Mouse (Mus musculus): ENCODE measurements at regions not wholly inside any gene's neighbourhood (a gene's known extent, or its start where the extent isn't known, plus 50 kb on each side); places are given as distances from the start of the nearest gene placed in this dataset.

DNA sequence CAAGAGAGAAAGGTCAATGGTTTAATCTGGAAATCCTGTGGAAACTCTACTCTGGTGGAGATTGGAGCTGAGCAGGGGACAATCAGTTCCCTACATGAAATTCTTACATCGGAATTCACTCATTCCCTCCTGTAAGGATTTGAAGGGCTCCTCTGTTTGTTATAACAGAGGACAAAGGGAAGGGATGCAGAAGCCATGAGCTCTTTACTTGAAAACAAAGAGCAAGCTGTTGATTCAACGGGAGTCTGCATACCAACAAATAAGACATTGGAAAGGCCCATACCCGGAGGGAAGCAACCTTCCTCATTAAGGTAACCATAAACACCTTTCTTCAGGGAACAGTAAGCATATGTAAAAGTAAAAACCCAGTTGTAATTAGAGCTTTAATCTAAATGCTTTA is 359.3 kb downstream of the Cenpc1 start:
- no peak for DNase-seq

DNA sequence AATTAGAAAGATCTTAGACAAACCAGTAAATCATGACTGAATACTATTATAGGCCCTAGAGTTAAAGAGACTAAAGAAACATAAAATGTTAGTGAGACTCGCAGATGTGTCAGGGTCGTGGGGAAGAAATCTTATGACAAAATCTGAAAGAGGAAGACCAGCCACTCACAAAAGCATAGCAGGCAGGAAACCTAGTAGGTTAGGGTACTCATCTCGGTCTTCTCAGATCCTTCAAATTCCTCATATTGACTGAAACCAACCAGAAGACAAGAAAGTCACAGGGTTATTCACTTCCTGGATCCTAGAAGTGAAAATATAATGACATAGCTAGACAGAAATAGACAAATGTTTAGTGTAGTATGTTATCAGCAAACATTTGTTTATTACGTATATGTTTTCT is 387.5 kb downstream of the Cenpc1 start:
- DNase-seq: no peak

DNA sequence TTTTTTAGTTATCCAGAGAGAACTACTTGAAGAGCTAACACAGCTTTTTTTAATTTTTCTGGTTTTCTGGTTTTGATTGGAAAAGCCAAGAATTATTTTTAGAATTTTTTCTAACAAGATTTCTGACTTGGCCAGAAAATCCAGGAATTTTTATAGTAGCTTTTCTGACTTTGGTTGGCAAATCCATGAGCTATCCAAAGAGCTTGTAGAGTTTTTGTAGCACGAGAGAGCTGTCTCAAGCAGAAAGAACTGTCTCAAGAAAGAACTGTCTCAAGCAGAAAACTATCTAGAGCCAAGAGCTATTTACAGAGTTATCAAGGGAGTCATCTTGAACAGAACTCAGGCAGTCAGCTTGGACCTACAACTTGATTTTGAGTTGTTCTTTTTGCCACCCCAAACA is 394.3 kb downstream of the Cenpc1 start:
- DNase-seq: no peak

DNA sequence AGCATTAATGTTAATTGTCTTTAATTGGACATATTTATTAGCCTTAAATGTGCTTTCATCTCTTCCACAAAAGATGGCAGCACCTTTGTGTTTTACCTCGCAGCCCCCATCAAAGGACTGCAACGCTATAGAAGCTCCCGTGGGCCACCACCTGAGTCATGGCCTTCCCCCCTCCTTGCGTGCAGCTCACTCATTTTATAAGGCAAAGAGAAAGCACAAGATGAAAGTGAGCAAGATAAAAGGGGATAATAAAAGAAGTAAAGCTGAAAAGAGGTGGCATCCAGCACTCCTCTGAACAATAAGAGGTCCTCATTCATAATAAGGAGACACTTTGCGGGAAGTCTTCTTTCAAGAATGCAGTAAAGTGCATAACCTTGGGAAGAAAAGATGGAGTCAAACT is 403.9 kb downstream of the Cenpc1 start:
- no peak for DNase-seq

DNA sequence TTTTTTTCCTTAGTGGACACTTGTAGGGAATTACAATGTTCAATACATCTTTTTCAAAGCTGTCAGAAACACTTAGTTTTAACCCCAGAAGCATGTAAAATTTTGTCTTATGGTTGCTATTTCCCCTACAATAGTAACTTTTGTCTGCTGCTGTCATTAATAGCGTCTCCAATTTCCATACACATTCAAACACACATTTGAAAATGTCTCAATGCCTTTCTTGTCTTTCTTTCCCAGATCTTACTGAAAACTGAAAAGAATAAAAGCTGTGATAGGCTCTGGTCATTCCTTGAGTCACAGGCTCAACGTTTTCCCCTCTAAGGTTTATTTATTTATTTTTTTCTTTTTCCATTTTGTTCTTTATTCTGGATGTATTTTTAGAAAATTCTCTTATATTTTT is 444.3 kb downstream of the Cenpc1 start:
- DNase-seq: no peak

DNA sequence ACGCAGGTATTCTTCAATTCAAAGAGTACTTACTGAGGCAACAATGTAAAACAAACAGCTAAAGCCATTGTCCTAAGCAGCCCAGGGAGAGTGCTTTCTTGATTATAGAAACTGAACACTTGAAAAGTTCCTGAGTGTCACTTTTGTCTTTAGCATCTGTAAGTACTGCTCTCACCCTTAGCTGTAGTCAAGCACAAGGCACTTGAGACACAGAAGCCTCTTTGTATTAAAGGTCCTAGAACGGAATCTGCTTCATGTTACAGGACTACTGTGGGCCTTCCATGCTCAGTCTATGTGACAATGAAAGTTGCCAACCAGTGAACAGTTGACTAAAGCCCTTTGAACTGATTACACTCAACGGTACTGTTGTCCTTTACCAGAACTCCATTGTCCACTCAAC is 450.6 kb downstream of the Cenpc1 start:
- no peak for DNase-seq

DNA sequence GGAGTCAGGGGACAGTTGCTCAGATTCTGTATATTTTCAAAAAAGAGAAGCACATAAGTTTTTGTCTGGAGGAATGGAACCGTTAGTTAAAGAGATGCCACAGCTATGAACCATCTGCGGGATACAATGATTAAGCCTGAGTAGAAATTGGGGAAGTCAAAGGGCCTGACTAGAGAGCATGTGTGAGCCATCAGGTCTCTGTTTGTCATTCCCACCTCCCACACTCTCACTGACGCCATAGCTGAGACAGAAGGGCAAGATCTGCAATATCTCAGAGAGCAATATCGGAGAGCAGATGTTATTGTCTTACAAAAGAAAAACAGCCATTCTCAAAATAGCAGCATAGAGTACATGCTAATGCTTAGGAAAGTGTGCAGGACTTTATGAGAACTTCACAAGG is 452.8 kb downstream of the Cenpc1 start:
- DNase-seq: no peak

DNA sequence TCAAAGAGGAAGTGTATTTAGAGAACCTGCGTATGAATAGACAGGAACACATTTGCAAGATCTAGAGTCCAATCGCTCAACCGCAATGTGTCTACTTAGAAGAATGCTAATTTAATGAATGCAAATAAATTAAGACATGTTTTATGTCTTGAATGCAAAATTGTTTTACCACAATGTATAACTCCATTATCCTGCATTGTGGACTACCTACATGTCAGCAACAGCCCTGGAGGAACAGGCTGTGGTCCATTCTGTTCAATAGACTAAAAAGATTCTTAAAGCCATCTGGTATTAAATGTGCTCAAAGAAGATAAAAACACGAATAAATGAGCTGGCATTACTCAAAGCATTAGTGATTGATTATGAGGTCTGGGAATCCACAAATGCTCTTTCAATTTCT is 456.3 kb downstream of the Cenpc1 start:
- DNase-seq: no peak

DNA sequence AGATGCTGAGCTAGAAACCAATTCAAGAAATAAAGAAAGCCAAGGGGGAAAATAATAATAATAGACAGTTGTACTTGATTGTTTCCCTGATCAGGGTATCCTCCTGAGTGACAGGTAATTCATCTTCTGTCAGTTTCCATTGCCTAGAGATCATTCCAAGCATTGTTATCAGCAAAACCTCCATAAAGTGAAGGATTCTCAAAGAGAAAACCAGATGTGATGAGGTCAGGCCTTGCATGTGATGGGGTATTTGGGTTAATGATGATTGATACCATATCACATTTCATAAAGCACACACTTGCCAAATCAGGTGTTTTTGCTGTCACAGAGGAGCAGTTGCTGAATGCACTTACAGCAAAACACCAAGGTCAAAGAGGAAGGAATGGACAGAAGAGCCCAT is 467.2 kb downstream of the Cenpc1 start:
- no peak for DNase-seq

DNA sequence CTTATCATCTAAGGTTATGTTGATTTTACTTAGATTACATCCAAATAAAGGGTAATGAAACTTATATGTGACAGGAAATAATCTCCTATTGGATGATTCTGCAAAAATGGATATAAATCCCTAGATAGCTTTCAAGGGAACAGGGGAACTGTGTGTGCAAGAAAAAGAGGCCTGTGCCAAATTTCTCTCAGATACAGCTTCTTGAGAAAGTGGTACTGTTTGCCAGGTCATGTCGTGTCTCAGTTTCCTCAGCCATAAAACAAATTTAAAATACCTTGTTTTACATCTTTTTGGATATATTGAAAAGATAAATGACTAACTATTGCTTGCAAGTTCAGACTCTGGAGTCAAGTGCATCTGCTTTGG is 470.3 kb downstream of the Cenpc1 start:
- no peak for DNase-seq

DNA sequence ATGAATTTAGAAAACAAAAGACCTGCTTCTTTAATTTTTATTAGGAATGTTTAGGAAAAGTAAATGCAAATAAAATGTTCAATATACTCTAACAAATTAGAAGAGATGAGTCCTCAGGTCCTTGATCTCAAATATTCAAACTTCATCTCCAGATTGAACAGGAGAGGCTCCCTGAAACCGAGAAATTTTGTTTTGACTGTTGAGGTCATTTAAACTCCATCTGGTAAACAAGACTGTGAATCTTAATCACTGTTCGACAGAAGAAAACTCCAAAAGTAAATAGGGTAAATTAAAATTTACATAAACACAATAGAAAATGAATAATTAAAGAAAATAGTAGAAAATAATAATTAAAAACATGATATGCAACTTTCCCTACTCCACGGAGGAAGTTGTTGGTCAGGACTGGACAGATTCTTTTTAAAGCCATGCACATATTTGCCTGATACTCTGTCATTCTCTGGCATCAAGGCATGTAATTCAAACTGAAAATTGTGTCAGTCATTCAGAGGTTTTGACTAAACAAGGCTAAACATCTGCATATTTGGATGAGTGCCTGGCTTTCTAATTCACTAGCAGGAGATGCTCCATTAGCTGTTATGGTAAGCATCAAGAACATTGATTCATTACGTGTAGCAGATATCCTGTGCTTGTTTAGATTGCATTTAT is 470.8 kb downstream of the Cenpc1 start:
- DNase-seq: no peak

DNA sequence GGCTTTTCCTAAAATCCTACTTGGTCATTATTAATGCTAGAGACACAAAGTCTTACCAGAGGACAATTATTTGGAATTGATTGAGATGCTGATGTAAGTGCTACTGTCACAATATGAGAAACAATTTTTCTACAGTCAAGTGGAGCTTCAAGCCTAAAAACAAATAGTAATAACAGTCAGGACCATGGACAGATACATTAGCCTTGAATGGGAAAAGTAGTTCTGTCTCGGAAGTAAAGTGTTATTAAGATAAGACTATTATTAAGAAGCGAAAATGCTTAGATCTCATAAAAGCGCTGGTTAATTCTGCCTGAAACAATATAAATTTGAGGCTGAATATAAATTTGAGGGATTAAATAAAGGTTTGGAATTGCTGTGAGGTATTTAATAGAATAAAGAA is 473.1 kb downstream of the Cenpc1 start:
- no peak for DNase-seq

DNA sequence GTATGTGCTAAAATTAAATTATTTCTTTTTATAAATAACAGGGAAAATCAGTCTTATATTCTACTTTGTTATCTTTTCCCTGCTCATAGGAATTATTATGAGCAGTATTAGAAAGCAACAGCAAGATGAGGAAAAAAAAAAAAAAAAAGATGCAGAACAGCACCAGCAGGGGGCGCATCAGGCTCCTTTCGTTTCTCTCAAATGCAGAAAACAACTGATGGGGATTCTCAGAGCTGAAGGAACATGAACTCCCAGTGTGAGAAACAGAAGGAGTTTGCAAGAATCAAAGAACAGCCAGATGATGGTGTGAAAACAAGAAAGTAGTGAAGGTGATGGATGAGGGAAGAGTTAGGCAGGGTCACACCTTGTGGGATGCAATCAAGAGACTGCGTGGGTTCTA is 478.7 kb downstream of the Cenpc1 start:
- DNase-seq: peak; percentile 66

DNA sequence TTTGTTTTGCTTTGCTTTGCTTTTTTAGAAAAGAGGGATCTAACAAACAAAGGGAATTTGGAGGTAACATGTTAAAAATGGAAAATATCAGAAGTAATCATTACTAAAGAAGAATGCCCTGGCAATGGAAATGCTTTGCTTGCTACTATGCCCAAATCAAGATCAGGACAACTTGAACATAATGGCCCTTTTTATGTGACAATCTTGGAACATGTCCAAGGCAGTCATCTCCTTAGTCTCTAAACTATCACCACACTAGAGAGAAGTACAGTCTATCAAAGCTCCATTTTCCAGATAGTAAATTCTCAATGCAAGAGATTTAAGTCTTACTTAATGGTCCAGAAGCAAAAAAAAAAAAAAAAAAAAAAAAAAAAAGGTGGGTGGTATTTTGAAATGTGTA is 492.9 kb downstream of the Cenpc1 start:
- no peak for DNase-seq

DNA sequence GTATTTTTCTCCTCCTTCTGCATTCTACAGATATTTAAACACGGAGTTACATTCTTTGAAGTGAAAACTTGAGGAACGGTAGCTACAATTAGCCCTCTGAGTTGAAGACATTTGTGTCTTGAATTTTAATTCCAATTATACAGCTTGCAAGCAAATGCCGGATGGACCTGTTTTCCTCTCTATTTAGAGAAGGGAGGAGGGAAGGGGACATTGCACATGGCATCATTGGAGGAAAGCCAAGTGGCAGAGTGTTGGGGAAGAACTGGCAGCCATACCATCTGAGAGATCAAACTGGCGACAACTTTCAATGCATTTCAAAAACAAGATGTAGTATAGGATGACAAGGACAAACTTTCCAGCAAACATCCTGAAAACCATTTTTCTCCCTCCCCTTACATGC is 493.4 kb downstream of the Cenpc1 start:
- DNase-seq: peak; percentile 55

DNA sequence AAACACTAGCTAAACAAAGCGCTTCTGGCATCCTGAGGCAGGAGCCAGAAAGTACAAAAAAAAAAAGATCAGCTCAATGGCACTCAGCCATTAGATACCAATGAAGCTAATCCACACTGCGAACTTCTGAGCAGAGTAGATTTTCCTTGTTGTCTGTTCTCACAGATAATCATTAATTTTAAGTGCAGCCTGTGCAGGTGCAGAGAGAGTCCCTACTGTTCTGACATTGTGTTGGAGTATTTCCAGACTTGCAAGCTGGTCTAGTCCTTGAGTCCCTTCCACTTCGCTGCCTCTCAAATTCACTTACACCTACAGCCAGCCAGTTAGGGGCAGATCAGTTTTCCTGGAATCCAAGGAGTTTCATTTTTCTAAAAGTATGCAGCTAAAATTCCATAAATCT is 494.0 kb downstream of the Cenpc1 start:
- peak; percentile 3 for DNase-seq

DNA sequence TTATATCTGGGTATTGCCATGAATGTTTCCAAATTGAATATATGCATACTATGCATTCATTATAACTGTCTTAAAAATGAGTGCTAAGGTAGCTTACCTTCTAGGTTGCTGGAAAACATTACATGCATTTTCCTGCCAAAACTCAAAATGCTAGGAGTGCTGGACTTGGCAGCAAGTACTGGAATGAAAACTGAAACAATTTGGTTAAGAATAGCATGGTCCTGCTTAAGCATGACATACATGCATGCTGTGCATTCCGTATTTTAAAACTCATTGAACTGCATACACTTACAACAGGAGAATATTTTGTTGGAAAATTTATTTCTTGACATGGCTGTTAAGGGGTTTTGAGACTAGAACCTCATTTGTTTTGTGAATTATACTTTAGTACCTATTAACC is 529.1 kb downstream of the Cenpc1 start:
- no peak for DNase-seq

DNA sequence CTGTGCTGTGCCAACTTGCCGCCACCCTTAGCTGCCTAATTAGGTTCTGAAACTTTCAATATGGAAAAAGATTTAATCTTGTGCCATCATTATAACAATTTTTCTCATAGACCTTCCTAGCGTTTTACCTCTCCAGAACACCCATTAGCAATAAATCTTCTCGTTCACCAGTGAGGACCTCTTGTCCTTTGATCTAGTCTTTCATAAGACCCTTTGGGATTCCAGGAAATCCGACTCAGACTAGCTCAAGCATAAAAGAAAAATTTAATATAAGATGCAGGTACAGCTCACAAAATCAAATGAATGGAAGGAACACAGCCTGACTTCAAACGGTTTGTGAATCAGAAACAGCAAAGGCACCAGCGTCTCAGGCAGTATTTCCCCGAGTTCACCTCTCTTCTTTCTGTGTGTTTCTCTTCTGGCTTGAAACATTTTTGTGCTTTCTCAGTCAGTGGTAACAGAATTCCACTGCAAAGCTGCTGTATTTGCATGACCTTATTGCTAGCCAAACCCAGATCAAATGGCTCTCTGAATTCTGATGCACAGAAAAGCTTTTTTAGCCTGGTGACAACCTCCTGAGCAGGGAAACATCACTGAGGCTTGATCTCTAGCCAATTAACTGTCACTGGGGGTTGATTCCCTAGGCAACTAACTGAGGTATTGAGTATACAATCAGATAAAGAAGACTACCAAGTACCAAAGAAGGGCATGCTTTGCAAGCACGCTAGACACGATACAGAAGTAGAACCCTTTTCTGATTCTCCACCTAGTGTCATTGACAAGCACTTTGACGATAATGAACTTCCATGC is 539.8 kb downstream of the Cenpc1 start:
- DNase-seq: no peak

DNA sequence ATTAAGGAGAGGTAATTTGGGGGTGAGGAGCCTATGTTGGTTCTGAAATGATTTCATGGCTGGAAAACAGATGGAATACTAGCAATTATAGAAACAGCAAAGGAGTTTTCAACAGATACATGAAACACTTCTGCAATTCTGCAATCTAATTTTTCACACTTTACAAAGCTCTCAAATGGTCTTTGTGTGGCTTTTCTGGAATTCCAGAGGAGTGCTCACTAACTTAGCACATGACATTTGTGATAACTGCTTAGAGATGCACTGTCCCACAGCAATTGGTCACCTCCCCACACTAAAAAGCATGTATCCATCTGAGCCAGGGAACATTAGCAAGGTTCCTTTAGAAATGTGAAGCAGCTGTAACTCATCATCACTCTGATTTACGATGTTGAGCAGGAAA is 560.1 kb downstream of the Cenpc1 start:
- no peak for DNase-seq

DNA sequence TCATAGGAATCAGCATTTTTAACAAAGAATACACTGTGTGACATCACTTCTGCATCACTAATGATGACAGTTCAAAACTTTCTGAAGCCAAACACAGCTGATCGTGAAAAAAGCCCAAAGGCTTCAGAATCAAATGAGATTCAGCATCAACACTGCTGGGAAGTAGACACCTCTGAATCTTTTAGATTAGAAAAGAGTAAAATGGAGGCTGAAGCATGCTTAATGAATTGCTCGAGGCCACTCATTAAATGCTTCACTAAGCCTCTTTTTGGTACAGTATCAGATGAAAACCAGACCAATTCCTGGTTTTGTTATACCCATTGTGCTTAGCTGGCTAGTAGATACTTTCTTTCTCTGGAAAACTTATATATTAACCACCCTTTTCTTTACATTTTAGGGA is 568.1 kb downstream of the Cenpc1 start:
- DNase-seq: no peak

DNA sequence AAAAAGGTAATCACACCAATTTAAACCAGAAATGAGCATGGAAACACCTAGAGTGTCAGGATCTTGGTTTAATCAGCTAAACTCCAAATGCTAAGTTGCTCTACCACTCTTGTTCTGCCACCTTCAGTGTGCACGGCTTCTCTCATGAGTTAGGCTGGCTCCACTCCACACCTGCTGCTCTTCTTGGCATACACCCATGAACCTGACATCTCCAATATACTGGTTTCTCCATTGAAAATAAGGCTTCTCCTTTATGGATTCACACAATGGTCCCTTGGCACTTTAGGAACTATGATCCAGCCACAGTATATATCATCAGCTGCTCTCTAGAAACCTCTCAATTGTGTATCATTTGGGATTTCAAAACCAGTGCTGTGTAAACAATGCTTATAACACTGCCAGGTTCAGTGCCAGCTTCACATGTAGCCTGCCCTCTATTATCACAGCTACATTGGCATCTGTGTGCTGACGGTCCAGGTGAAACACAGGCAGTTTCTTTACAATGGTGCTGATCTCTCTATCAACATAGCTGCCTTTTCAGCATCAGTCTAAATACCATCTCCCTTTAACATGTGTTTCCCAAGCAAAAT is 579.6 kb downstream of the Cenpc1 start:
- DNase-seq: no peak

DNA sequence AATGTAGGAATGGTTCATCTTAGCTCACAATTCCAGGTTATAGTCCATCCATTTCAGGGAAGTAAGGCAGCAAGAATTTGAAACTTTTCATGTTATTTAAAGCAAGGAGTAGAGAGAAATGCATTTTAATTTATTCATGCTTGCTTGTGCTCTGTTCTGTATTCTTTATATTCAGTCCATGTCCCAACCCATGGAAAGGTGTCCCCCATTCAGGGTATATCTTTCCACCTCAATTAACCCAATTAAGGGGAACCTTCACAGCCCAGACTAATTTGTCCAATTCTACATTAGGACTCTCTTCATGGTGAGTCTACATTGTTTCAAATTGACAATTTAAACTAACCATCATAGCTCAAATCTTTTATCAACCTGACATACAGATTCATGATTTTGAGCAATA is 580.2 kb downstream of the Cenpc1 start:
- no peak for DNase-seq

DNA sequence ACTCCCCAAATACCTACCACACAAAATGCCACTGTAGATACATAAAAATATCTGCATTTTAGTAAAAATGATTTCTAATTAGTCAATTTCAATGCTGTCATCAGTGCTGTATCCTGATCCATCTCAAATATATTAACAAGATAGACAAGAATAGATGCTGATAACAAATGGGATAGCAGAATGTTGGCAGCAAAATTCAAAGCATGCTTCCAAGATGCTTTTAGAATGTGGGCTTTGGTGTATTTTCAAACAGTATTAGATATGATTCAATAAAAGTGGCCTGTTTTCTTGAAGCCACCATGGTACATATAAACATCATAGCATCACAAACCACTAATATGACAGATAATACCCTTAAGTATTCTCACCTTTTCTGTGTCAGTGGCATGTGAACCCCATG is 597.6 kb downstream of the Cenpc1 start:
- no peak for DNase-seq

DNA sequence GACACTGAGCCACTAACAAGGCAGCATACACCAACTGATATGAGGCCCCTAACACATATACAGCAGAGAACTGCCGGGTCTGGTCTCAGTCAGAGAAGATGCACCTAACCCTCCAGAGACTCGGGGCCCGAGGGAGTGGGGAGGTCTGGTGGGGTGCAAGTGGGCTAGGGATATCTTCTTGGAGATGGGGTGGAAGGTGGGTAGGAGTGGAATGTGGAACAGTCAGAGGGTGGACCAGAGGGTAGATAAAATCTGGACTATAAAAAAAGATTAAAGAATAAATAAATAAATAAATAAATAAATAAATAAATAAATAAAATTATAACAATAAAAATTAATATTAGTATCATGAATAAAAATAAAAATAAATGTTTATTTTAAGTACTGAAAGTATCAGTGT is 598.2 kb downstream of the Cenpc1 start:
- no peak for DNase-seq

Data from right cerebral cortex, postnatal 4 days (tissue).